Mouse (Mus musculus): ENCODE measurements at regions not wholly inside any gene's neighbourhood (a gene's known extent, or its start where the extent isn't known, plus 50 kb on each side); places are given as distances from the start of the nearest gene placed in this dataset.

DNA sequence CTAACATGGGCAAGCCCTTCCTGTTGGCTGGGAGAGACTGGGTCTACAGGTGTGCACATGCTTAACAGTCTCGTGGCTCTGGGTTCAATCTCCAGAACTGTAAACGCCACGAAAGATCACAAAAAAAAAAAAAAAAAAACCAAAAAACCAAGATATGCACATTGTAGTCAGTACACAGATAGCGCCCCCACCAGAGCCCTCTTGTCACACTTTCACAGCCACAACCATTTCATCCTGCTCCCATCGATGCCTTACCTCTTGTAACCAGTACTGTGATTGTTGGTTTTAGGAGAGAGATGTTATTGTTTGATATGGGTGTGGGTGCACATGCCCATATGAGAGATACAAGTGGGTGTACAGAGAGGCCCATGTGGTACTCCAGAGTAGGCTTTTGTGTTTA, 154.5 kb downstream of the Tmem17 start:
- TF ChIP-seq POLR2A (IDR thresholded peaks at IDR 0.05; ENCODE audit: borderline replicate concordance, extremely low read depth, low read depth, low read length) (no peak), CTCF (IDR thresholded peaks at IDR 0.05; ENCODE audit: insufficient read depth, low read length) (no peak)

Measured in lung, adult 2 months (tissue).